8 mouse cellular contexts compared by ENCODE assay signal in the genomic region with DNA sequence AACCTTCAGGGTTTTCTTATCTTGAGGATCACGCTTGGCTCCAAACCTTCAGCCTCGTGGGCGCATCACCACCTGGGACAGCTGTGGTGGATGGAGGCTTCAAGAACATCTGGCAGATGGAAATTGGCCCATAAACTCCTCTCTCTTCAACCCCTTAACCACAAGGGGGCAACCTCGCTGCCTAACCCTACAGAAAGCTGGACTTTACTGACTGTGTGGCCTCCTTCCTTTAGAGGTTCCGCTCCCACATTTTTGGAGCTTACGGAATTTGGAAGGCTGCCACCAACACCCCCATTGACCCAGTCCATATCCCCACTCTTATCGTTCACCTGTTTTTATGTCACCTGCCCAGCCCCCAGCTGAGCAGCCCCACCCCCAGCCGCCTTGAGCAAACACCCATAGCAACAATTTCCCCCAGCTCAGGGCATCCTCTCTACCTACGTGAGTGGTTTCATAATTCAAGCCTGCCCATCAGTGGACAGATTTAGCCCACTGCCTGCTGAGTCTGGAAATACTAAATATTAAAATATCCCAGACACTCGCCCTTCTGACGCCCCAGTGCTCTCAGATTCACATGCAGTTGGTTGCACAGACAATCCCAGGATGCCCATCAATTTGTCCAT.
A peak's percentile ranks its signal among the peaks of the same experiment; 100 is the strongest.
DNase-seq lines count a peak whose midpoint lies in the region; ATAC-seq lines count a peak whose summit lies in the region.

No protein-coding gene starts in this region.

- no peak overlapping the region for H3K27ac ChIP-seq in midbrain, embryonic 10.5 days (replicated peaks)
- H3K27ac ChIP-seq in midbrain, embryonic 15.5 days: no peak overlapping the region

- no peaks in the 10 kb centered on the region for H3K9me3 ChIP-seq in midbrain, embryonic 10.5 days (replicated peaks)
- H3K9me3 ChIP-seq in midbrain, embryonic 15.5 days: no peaks in the 10 kb centered on the region

- H3K36me3 ChIP-seq in midbrain, embryonic 10.5 days: no peaks in the 10 kb centered on the region
- no peaks in the 10 kb centered on the region for H3K36me3 ChIP-seq in midbrain, embryonic 15.5 days (replicated peaks)

- H3K4me3 ChIP-seq in midbrain, embryonic 10.5 days: no peak overlapping the region
- no peak overlapping the region for H3K4me3 ChIP-seq in midbrain, embryonic 15.5 days

- WGBS in midbrain, embryonic 10.5 days: 66% methylated on average over 11 of the region's 11 CpGs
- 65% methylated on average over 11 of the region's 11 CpGs for WGBS in midbrain, embryonic 15.5 days

- H3K4me2 ChIP-seq in midbrain, embryonic 15.5 days: no peak overlapping the region

- peak; percentile 32 for DNase-seq in midbrain, embryonic 10.5 days (ENCODE audit: low spot score)
- DNase-seq in Muller cell, postnatal 12 days (ENCODE audit: inconsistent ontology term): peak; percentile 19
- DNase-seq in embryo, embryonic 10.5 days (ENCODE audit: low spot score): peak; percentile 66
- DNase-seq in hindlimb bud, embryonic 11.5 days (ENCODE audit: extremely low spot score, low read depth, low spot score): peak; percentile 10
- DNase-seq in lung, postnatal 36 days: peak; percentile 62
- peak; percentile 64 for DNase-seq in thymus, postnatal 4 days
- DNase-seq in cerebellum, adult 9-10 months: no peak

- H3K27me3 ChIP-seq in midbrain, embryonic 10.5 days (ENCODE audit: low read depth, poor library complexity, severe bottlenecking): no peaks in the 10 kb centered on the region
- no peaks in the 10 kb centered on the region for H3K27me3 ChIP-seq in midbrain, embryonic 15.5 days (replicated peaks)

- H3K9ac ChIP-seq in midbrain, embryonic 15.5 days: no peak overlapping the region

- H3K4me1 ChIP-seq in midbrain, embryonic 10.5 days: peaks cover 11% of the 10 kb centered on the region
- no peaks in the 10 kb centered on the region for H3K4me1 ChIP-seq in midbrain, embryonic 15.5 days

- no peak for ATAC-seq in midbrain, embryonic 15.5 days (replicated peaks)
